Mouse (Mus musculus) MEL (cell line): ENCODE measurements at regions not wholly inside any gene's neighbourhood (a gene's known extent, or its start where the extent isn't known, plus 50 kb on each side); places are given as distances from the start of the nearest gene placed in this dataset.

Experiments
- CHD1 ChIP-seq: IDR thresholded peaks from 2 replicates; pipeline ENCODE4 v1.6.1; 2012; ENCODE audit warnings: low read depth, mild to moderate bottlenecking, inconsistent platforms, low read length, improper control_type of control experiment
- GATA1 ChIP-seq: IDR thresholded peaks from 2 replicates; pipeline ENCODE4 v1.6.1; 2011; ENCODE audit warnings: low read depth, low read length, improper control_type of control experiment
- HCFC1 ChIP-seq: IDR thresholded peaks from 2 replicates; pipeline ENCODE4 v1.6.1; 2012; ENCODE audit warnings: low read depth, mild to moderate bottlenecking, inconsistent platforms, low read length, improper control_type of control experiment, moderate library complexity
- MAX ChIP-seq: IDR thresholded peaks from 2 replicates; pipeline ENCODE4 v1.6.1; 2011; ENCODE audit warnings: low read length, improper control_type of control experiment
- POLR2A ChIP-seq, 2 experiments: IDR thresholded peaks; 2 replicates each; pipeline ENCODE4 v1.6.1; 2011 to 2012; ENCODE audit warnings: low read length in 2 of 2, mild to moderate bottlenecking in 2 of 2, control low read depth in 1 of 2, improper control_type of control experiment in 1 of 2, low read depth in 1 of 2, moderate library complexity in 1 of 2; ENCODE audit not compliant: control insufficient read depth in 1 of 2, insufficient read depth in 1 of 2, poor library complexity in 1 of 2
- SIN3A ChIP-seq: IDR thresholded peaks from 2 replicates; pipeline ENCODE4 v1.6.1; 2012; ENCODE audit warnings: low read length, improper control_type of control experiment, inconsistent platforms

- TF ChIP-seq MAX (no peak), HCFC1 (no peak), SIN3A (no peak), POLR2A (IDR thresholded peaks at IDR 0.05; ENCODE audit: control insufficient read depth in 1 of 2, insufficient read depth in 1 of 2, low read depth in 1 of 2, low read length in 2 of 2, poor library complexity in 1 of 2) (no peak), CHD1 (no peak), GATA1 (no peak)
These were observed 144.0 kb upstream of the Cmc1 start for GRCm38 (mm10) chr9:118294011-118294410.
